Mouse (Mus musculus) heart, adult 2 months (tissue): ENCODE results near the gene 4930469K13Rik.

Source experiments
- CTCF ChIP-seq: fragments of 200-600 bp; IDR thresholded peaks from 2 replicates; pipeline ENCODE4 v1.8.1; 2022; ENCODE audit warnings: antibody characterized with exemption, mild to moderate bottlenecking, moderate library complexity
- POLR2A ChIP-seq: fragments of 200-500 bp; IDR thresholded peaks from 2 replicates; pipeline ENCODE4 v1.6.1; 2011; ENCODE audit warnings: mild to moderate bottlenecking, low read depth, low read length, control low read depth; ENCODE audit not compliant: insufficient read depth

DNA sequence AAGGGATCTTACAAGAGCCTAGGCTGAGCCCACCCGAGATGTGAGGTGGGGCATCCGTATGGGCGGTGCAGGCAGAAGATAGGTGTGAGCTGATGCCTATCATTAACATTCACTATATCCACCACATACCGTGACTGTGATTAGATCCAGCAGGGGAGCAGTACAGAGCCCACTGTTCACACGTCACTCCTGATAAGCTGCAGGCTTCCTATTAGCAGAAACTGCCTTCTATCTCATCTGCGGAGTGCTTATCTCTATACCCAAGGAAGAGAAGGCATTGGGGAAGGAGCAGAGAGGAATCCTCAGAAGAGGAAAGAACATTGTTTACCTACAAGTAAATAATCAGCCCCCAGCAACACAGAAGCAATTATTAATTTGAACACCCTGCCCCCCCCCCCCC is 36.6 kb downstream of the 4930469K13Rik start:
- TF ChIP-seq CTCF (no peak), POLR2A (no peak)
